Mouse (Mus musculus) midbrain, embryonic 15.5 days (tissue): Measurements from ENCODE around the gene Bphl. TPM values are rescaled to one million over a fixed set of nuclear protein-coding genes. Genes with fewer than 3 reads are reported as not detected.

ENCODE experiments used
- ATAC-seq: fragments of 200-750 bp; cut with Nextera tagmentation; replicated peaks from 2 replicates; pipeline ENCODE4 v1.8.0; 2017; ENCODE audit warnings: moderate TSS enrichment
- H3K27ac ChIP-seq: fragments of 300-500 bp; sonication (generic); 2 replicates; pipeline ENCODE4 v1.5.1; 2015; ENCODE audit warnings: mild to moderate bottlenecking, inconsistent platforms
- H3K27me3 ChIP-seq: fragments of 300-500 bp; sonication (generic); replicated peaks from 2 replicates; pipeline ENCODE4 v1.6.1; 2015; ENCODE audit warnings: inconsistent platforms
- H3K36me3 ChIP-seq: fragments of 300-500 bp; sonication (generic); replicated peaks from 2 replicates; pipeline ENCODE4 v1.6.1; 2015; ENCODE audit warnings: inconsistent platforms
- H3K4me1 ChIP-seq: fragments of 300-500 bp; sonication (generic); 2 replicates; pipeline ENCODE4 v1.6.1; 2015; ENCODE audit warnings: inconsistent platforms
- H3K4me2 ChIP-seq: fragments of 300-500 bp; sonication (generic); 2 replicates; pipeline ENCODE4 v1.6.1; 2015; ENCODE audit warnings: inconsistent platforms, mild to moderate bottlenecking, moderate library complexity
- H3K4me3 ChIP-seq: fragments of 300-500 bp; sonication (generic); 2 replicates; pipeline ENCODE4 v1.5.1; 2015; ENCODE audit warnings: mild to moderate bottlenecking, inconsistent platforms
- H3K9ac ChIP-seq: fragments of 300-500 bp; sonication (generic); 2 replicates; pipeline ENCODE4 v1.6.1; 2015; ENCODE audit warnings: mild to moderate bottlenecking, inconsistent platforms
- H3K9me3 ChIP-seq: fragments of 300-500 bp; sonication (generic); 2 replicates; pipeline ENCODE4 v1.6.1; 2016; ENCODE audit warnings: inconsistent platforms
- WGBS: fragments of 180-500 bp; shearing (Covaris S2); methylation state at CpG from one replicate; pipeline ENCODE4 v1.1.7; 2015; ENCODE audit warnings: mixed read lengths; 5-methylcytosine and 5-hydroxymethylcytosine counted together
- polyA plus RNA-seq: library from polyadenylated mRNA; unstranded; fragments of >200 nt; fragmentation: Nextera tagmentation; extraction: Ambion mirVana; gene quantifications from 2 replicates; pipeline ENCODE4 v1.2.1, GENCODE M21; 2015

The Bphl gene
- polyA plus RNA-seq, 1 experiment from 2014 or later, result 35.4 TPM

- ATAC-seq, result no peak
- no peak overlapping the region for H3K9ac ChIP-seq
- no peak overlapping the region for H3K4me3 ChIP-seq
- 71% methylated on average over 3 of the region's 3 CpGs for WGBS
- H3K27me3 ChIP-seq, result no peaks in the 10 kb centered on the region
- H3K4me2 ChIP-seq, result no peak overlapping the region
- H3K9me3 ChIP-seq, result no peaks in the 10 kb centered on the region
- H3K27ac ChIP-seq, result no peak overlapping the region
- H3K4me1 ChIP-seq, result peaks cover 12% of the 10 kb centered on the region
- no peaks in the 10 kb centered on the region for H3K36me3 ChIP-seq
Observed at GRCm38 (mm10) chr13:34100733-34101132, 63.3 kb downstream of the Bphl start.

- H3K4me2 ChIP-seq, result no peak overlapping the region
- ATAC-seq, result no peak
Observed at GRCm38 (mm10) chr13:34101247-34101646, 63.9 kb downstream of the Bphl start.

GRCm38 (mm10) chr13:34101908-34102307 lies 64.5 kb downstream of the Bphl start:
- Histone ChIP-seq H3K27ac (no peak overlapping the region), H3K9me3 (no peaks in the 10 kb centered on the region), H3K4me2 (no peak overlapping the region), H3K9ac (no peak overlapping the region), H3K4me3 (no peak overlapping the region), H3K4me1 (0 out of 2 replicates have a peak, but pooled peaks cover under 1% of the 10 kb centered on the region), H3K36me3 (no peaks in the 10 kb centered on the region), H3K27me3 (no peaks in the 10 kb centered on the region)
- 78% methylated on average over 9 of the region's 9 CpGs for WGBS
- no peak for ATAC-seq

More at GRCm38 (mm10) chr13:34101247-34101646, 63.9 kb downstream of the Bphl start:
- Histone ChIP-seq H3K27me3 (no peaks in the 10 kb centered on the region), H3K9me3 (no peaks in the 10 kb centered on the region), H3K27ac (no peak overlapping the region), H3K4me1 (peaks cover 7% of the 10 kb centered on the region), H3K4me3 (no peak overlapping the region), H3K9ac (no peak overlapping the region), H3K36me3 (no peaks in the 10 kb centered on the region)
- WGBS, result 95% methylated on average over 10 of the region's 10 CpGs

- H3K4me3 ChIP-seq, result no peak overlapping the region
- no peak overlapping the region for H3K27ac ChIP-seq
- no peaks in the 10 kb centered on the region for H3K27me3 ChIP-seq
- H3K9ac ChIP-seq, result no peak overlapping the region
- WGBS, result 74% methylated on average over 1 of the region's 1 CpGs
- no peaks in the 10 kb centered on the region for H3K36me3 ChIP-seq
- H3K9me3 ChIP-seq, result no peaks in the 10 kb centered on the region
- ATAC-seq, result no peak
- no peaks in the 10 kb centered on the region for H3K4me1 ChIP-seq
- H3K4me2 ChIP-seq, result no peak overlapping the region
Observed at GRCm38 (mm10) chr13:34105364-34105763, 68.0 kb downstream of the Bphl start.

- Histone ChIP-seq H3K27me3 (no peaks in the 10 kb centered on the region), H3K4me3 (no peak overlapping the region), H3K9me3 (no peaks in the 10 kb centered on the region), H3K36me3 (no peaks in the 10 kb centered on the region), H3K4me2 (no peak overlapping the region), H3K27ac (no peak overlapping the region), H3K9ac (no peak overlapping the region), H3K4me1 (no peaks in the 10 kb centered on the region)
- WGBS, result 87% methylated on average over 2 of the region's 2 CpGs
- no peak for ATAC-seq
Observed at GRCm38 (mm10) chr13:34106256-34106655, 68.9 kb downstream of the Bphl start.

- no peak for ATAC-seq
- Histone ChIP-seq H3K27me3 (no peaks in the 10 kb centered on the region), H3K4me3 (no peak overlapping the region), H3K9ac (no peak overlapping the region), H3K27ac (no peak overlapping the region), H3K4me1 (no peaks in the 10 kb centered on the region), H3K9me3 (no peaks in the 10 kb centered on the region), H3K4me2 (no peak overlapping the region), H3K36me3 (no peaks in the 10 kb centered on the region)
- WGBS, result 86% methylated on average over 1 of the region's 1 CpGs
Observed at GRCm38 (mm10) chr13:34106999-34107398, 69.6 kb downstream of the Bphl start.

GRCm38 (mm10) chr13:34109035-34109676 lies 71.8 kb downstream of the Bphl start:
- Histone ChIP-seq H3K36me3 (no peaks in the 10 kb centered on the region), H3K27me3 (no peaks in the 10 kb centered on the region), H3K4me2 (no peak overlapping the region), H3K9me3 (no peaks in the 10 kb centered on the region), H3K9ac (no peak overlapping the region), H3K4me1 (no peaks in the 10 kb centered on the region), H3K27ac (no peak overlapping the region), H3K4me3 (no peak overlapping the region)
- 63% methylated on average over 4 of the region's 4 CpGs for WGBS
- no peak for ATAC-seq

GRCm38 (mm10) chr13:34109677-34110058 lies 72.3 kb downstream of the Bphl start:
- no peaks in the 10 kb centered on the region for H3K9me3 ChIP-seq
- H3K27me3 ChIP-seq, result no peaks in the 10 kb centered on the region
- no peak for ATAC-seq
- no peak overlapping the region for H3K4me3 ChIP-seq
- H3K4me2 ChIP-seq, result no peak overlapping the region
- WGBS, result 19% methylated on average over 4 of the region's 4 CpGs
- H3K9ac ChIP-seq, result no peak overlapping the region
- no peaks in the 10 kb centered on the region for H3K36me3 ChIP-seq
- H3K27ac ChIP-seq, result no peak overlapping the region
- no peaks in the 10 kb centered on the region for H3K4me1 ChIP-seq

- no peaks in the 10 kb centered on the region for H3K9me3 ChIP-seq
- 70% methylated on average over 5 of the region's 5 CpGs for WGBS
- no peak overlapping the region for H3K27ac ChIP-seq
- no peaks in the 10 kb centered on the region for H3K27me3 ChIP-seq
- H3K4me1 ChIP-seq, result no peaks in the 10 kb centered on the region
- H3K9ac ChIP-seq, result no peak overlapping the region
- no peak overlapping the region for H3K4me3 ChIP-seq
- ATAC-seq, result no peak
- H3K36me3 ChIP-seq, result no peaks in the 10 kb centered on the region
- no peak overlapping the region for H3K4me2 ChIP-seq
Observed at GRCm38 (mm10) chr13:34111019-34111418, 73.6 kb downstream of the Bphl start.

- no peak overlapping the region for H3K4me2 ChIP-seq
- H3K4me1 ChIP-seq, result no peaks in the 10 kb centered on the region
- no peak for ATAC-seq
- no peaks in the 10 kb centered on the region for H3K36me3 ChIP-seq
- WGBS, result 83% methylated on average over 3 of the region's 3 CpGs
- no peak overlapping the region for H3K27ac ChIP-seq
- no peaks in the 10 kb centered on the region for H3K27me3 ChIP-seq
- H3K9me3 ChIP-seq, result no peaks in the 10 kb centered on the region
- no peak overlapping the region for H3K4me3 ChIP-seq
- no peak overlapping the region for H3K9ac ChIP-seq
Observed at GRCm38 (mm10) chr13:34111878-34112277, 74.5 kb downstream of the Bphl start.

- no peak overlapping the region for H3K9ac ChIP-seq
- H3K4me1 ChIP-seq, result no peaks in the 10 kb centered on the region
- no peak overlapping the region for H3K4me3 ChIP-seq
- H3K36me3 ChIP-seq, result no peaks in the 10 kb centered on the region
- H3K27me3 ChIP-seq, result no peaks in the 10 kb centered on the region
- WGBS, result 85% methylated on average over 5 of the region's 5 CpGs
- H3K9me3 ChIP-seq, result no peaks in the 10 kb centered on the region
- no peak overlapping the region for H3K27ac ChIP-seq
- H3K4me2 ChIP-seq, result no peak overlapping the region
- ATAC-seq, result no peak
Observed at GRCm38 (mm10) chr13:34112369-34113081, 75.1 kb downstream of the Bphl start.

GRCm38 (mm10) chr13:34113086-34113485 lies 75.7 kb downstream of the Bphl start:
- Histone ChIP-seq H3K4me1 (no peaks in the 10 kb centered on the region), H3K4me3 (no peak overlapping the region), H3K27ac (no peak overlapping the region), H3K36me3 (no peaks in the 10 kb centered on the region), H3K9ac (no peak overlapping the region), H3K27me3 (no peaks in the 10 kb centered on the region), H3K9me3 (no peaks in the 10 kb centered on the region), H3K4me2 (no peak overlapping the region)
- no peak for ATAC-seq
- 86% methylated on average over 3 of the region's 3 CpGs for WGBS

- H3K27me3 ChIP-seq, result no peaks in the 10 kb centered on the region
- H3K9ac ChIP-seq, result no peak overlapping the region
- ATAC-seq, result no peak
- H3K36me3 ChIP-seq, result no peaks in the 10 kb centered on the region
- WGBS, result 91% methylated on average over 4 of the region's 4 CpGs
- H3K27ac ChIP-seq, result no peak overlapping the region
- no peaks in the 10 kb centered on the region for H3K4me1 ChIP-seq
- no peak overlapping the region for H3K4me3 ChIP-seq
- H3K9me3 ChIP-seq, result no peaks in the 10 kb centered on the region
- H3K4me2 ChIP-seq, result no peak overlapping the region
Observed at GRCm38 (mm10) chr13:34114654-34115053, 77.3 kb downstream of the Bphl start.
